Mouse (Mus musculus): Measurements from ENCODE around the gene Cyp8b1. TPM values are rescaled to one million over a fixed set of nuclear protein-coding genes. Genes with fewer than 3 reads are reported as not detected.

Cyp8b1 gene
- polyA plus RNA-seq, 1 experiment from 2014 or later, result not detected

GRCm38 (mm10) chr9:121908321-121908720 lies 7.8 kb downstream of the Cyp8b1 start:
- no peak overlapping the region for H3K4me2 ChIP-seq (ENCODE audit: low read length)
- 94% methylated on average over 17 of the region's 17 CpGs for WGBS
- no peak overlapping the region for H3K27ac ChIP-seq (ENCODE audit: low read length)
- no peaks in the 10 kb centered on the region for H3K4me1 ChIP-seq (ENCODE audit: control insufficient read depth, insufficient read depth, low read length)
- H3K27me3 ChIP-seq (ENCODE audit: control insufficient read depth, insufficient read depth, low read depth, low read length), result no peaks in the 10 kb centered on the region
- no peak overlapping the region for H3K9ac ChIP-seq (ENCODE audit: low read depth, low read length)
- no peak overlapping the region for H3K4me3 ChIP-seq (ENCODE audit: low read depth, low read length)
- no peaks in the 10 kb centered on the region for H3K36me3 ChIP-seq (ENCODE audit: control insufficient read depth, insufficient read depth, low read length)
- ATAC-seq, result no peak
- no peaks in the 10 kb centered on the region for H3K9me3 ChIP-seq (replicated peaks; ENCODE audit: control insufficient read depth, low read length, poor library complexity, severe bottlenecking)

DNA sequence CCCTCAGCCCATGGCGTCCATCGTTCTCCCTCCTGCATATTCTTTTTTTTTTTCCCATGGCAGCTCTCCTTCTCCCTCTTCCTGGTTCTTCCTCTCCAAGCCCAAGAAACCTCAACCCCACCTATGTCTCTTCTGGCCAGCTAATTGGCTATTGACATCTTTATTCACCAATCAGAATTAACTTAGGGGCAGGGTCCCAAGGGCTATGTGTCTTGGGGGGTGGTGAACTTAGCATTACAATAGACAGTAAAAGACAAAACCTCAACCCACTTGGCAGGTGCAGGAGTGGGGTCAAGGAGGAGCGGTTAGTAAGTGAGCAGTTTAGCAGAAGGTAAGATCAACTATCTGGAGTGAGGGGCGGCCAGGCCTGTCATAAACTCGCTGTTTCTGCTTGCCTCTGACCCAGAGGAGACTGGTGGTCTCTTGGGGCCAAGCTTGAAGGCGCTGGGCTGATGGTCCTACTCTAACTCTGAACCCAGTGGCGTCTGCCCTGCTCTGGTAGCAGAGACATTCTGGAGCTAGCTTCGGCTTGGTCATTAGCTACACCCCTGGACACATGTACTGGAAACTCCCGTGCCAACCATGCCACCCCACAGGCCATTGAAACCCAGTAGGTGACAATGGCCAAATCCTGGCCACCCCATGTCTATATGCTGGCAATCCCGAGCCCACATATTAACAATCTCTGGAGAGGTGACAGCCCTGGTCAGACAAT lies 8.6 kb downstream of the Cyp8b1 start:
- H3K4me1 ChIP-seq (ENCODE audit: control insufficient read depth, insufficient read depth, low read length), result no peaks in the 10 kb centered on the region
- no peaks in the 10 kb centered on the region for H3K9me3 ChIP-seq (replicated peaks; ENCODE audit: control insufficient read depth, low read length, poor library complexity, severe bottlenecking)
- no peak overlapping the region for H3K27ac ChIP-seq (ENCODE audit: low read length)
- no peak overlapping the region for H3K4me2 ChIP-seq (ENCODE audit: low read length)
- 73% methylated on average over 10 of the region's 10 CpGs for WGBS
- no peaks in the 10 kb centered on the region for H3K36me3 ChIP-seq (ENCODE audit: control insufficient read depth, insufficient read depth, low read length)
- H3K9ac ChIP-seq (ENCODE audit: low read depth, low read length), result no peak overlapping the region
- no peak for ATAC-seq
- no peak overlapping the region for H3K4me3 ChIP-seq (ENCODE audit: low read depth, low read length)
- H3K27me3 ChIP-seq (ENCODE audit: control insufficient read depth, insufficient read depth, low read depth, low read length), result no peaks in the 10 kb centered on the region

DNA sequence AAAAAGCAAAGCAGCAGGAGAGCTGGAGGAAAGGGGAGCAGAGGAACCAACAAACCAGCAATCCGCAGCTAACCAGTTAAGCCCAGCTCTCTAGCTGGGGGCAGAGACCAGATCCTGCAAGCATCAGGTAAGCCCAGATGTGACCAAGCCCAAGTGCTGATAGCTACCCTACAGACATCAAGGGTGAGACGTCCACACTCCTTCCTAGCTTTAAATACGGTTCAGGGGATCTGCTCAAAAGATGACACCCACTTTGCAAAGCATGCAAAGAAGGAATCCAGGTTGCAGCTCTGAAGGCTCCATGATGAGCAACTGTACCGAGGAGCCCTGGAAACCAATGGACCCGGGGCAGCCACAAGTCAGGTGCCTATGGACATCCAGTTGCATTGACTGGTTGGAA lies 9.6 kb downstream of the Cyp8b1 start:
- Histone ChIP-seq H3K27ac (ENCODE audit: low read length) (no peak overlapping the region), H3K9me3 (replicated peaks; ENCODE audit: control insufficient read depth, low read length, poor library complexity, severe bottlenecking) (no peaks in the 10 kb centered on the region), H3K9ac (ENCODE audit: low read depth, low read length) (no peak overlapping the region), H3K4me2 (ENCODE audit: low read length) (no peak overlapping the region), H3K36me3 (ENCODE audit: control insufficient read depth, insufficient read depth, low read length) (no peaks in the 10 kb centered on the region), H3K27me3 (ENCODE audit: control insufficient read depth, insufficient read depth, low read depth, low read length) (no peaks in the 10 kb centered on the region), H3K4me3 (ENCODE audit: low read depth, low read length) (no peak overlapping the region), H3K4me1 (ENCODE audit: control insufficient read depth, insufficient read depth, low read length) (no peaks in the 10 kb centered on the region)
- no peak for ATAC-seq
- 86% methylated on average over 5 of the region's 5 CpGs for WGBS

- Histone ChIP-seq H3K4me1 (ENCODE audit: control insufficient read depth, insufficient read depth, low read length) (no peaks in the 10 kb centered on the region), H3K27ac (ENCODE audit: low read length) (no peak overlapping the region), H3K4me2 (ENCODE audit: low read length) (no peak overlapping the region), H3K27me3 (ENCODE audit: control insufficient read depth, insufficient read depth, low read depth, low read length) (no peaks in the 10 kb centered on the region), H3K36me3 (ENCODE audit: control insufficient read depth, insufficient read depth, low read length) (no peaks in the 10 kb centered on the region), H3K9me3 (replicated peaks; ENCODE audit: control insufficient read depth, low read length, poor library complexity, severe bottlenecking) (no peaks in the 10 kb centered on the region), H3K4me3 (ENCODE audit: low read depth, low read length) (no peak overlapping the region), H3K9ac (ENCODE audit: low read depth, low read length) (no peak overlapping the region)
- 79% methylated on average over 4 of the region's 4 CpGs for WGBS
- no peak for ATAC-seq
Measured at GRCm38 (mm10) chr9:121905556-121906185, 10.4 kb downstream of the Cyp8b1 start.

- H3K4me2 ChIP-seq (ENCODE audit: low read length), result no peak overlapping the region
- no peak for ATAC-seq
- H3K9ac ChIP-seq (ENCODE audit: low read depth, low read length), result no peak overlapping the region
- no peaks in the 10 kb centered on the region for H3K9me3 ChIP-seq (replicated peaks; ENCODE audit: control insufficient read depth, low read length, poor library complexity, severe bottlenecking)
- no peaks in the 10 kb centered on the region for H3K4me1 ChIP-seq (ENCODE audit: control insufficient read depth, insufficient read depth, low read length)
- H3K4me3 ChIP-seq (ENCODE audit: low read depth, low read length), result no peak overlapping the region
- no peaks in the 10 kb centered on the region for H3K27me3 ChIP-seq (ENCODE audit: control insufficient read depth, insufficient read depth, low read depth, low read length)
- no peaks in the 10 kb centered on the region for H3K36me3 ChIP-seq (ENCODE audit: control insufficient read depth, insufficient read depth, low read length)
- no peak overlapping the region for H3K27ac ChIP-seq (ENCODE audit: low read length)
- 92% methylated on average over 7 of the region's 7 CpGs for WGBS
Measured at GRCm38 (mm10) chr9:121904946-121905345, 11.2 kb downstream of the Cyp8b1 start.

GRCm38 (mm10) chr9:121904319-121904718 lies 11.8 kb downstream of the Cyp8b1 start:
- no peak overlapping the region for H3K9ac ChIP-seq (ENCODE audit: low read depth, low read length)
- 89% methylated on average over 4 of the region's 4 CpGs for WGBS
- H3K36me3 ChIP-seq (ENCODE audit: control insufficient read depth, insufficient read depth, low read length), result no peaks in the 10 kb centered on the region
- H3K27ac ChIP-seq (ENCODE audit: low read length), result no peak overlapping the region
- no peaks in the 10 kb centered on the region for H3K9me3 ChIP-seq (replicated peaks; ENCODE audit: control insufficient read depth, low read length, poor library complexity, severe bottlenecking)
- no peaks in the 10 kb centered on the region for H3K4me1 ChIP-seq (ENCODE audit: control insufficient read depth, insufficient read depth, low read length)
- H3K4me3 ChIP-seq (ENCODE audit: low read depth, low read length), result no peak overlapping the region
- no peak overlapping the region for H3K4me2 ChIP-seq (ENCODE audit: low read length)
- H3K27me3 ChIP-seq (ENCODE audit: control insufficient read depth, insufficient read depth, low read depth, low read length), result no peaks in the 10 kb centered on the region
- no peak for ATAC-seq

- no peak overlapping the region for H3K9ac ChIP-seq (ENCODE audit: low read depth, low read length)
- H3K4me2 ChIP-seq (ENCODE audit: low read length), result no peak overlapping the region
- ATAC-seq, result no peak
- H3K9me3 ChIP-seq (replicated peaks; ENCODE audit: control insufficient read depth, low read length, poor library complexity, severe bottlenecking), result no peaks in the 10 kb centered on the region
- H3K27ac ChIP-seq (ENCODE audit: low read length), result no peak overlapping the region
- H3K27me3 ChIP-seq (ENCODE audit: control insufficient read depth, insufficient read depth, low read depth, low read length), result no peaks in the 10 kb centered on the region
- no peaks in the 10 kb centered on the region for H3K36me3 ChIP-seq (ENCODE audit: control insufficient read depth, insufficient read depth, low read length)
- H3K4me3 ChIP-seq (ENCODE audit: low read depth, low read length), result no peak overlapping the region
- 85% methylated on average over 8 of the region's 8 CpGs for WGBS
- no peaks in the 10 kb centered on the region for H3K4me1 ChIP-seq (ENCODE audit: control insufficient read depth, insufficient read depth, low read length)
Measured at GRCm38 (mm10) chr9:121903476-121904305, 12.4 kb downstream of the Cyp8b1 start.

DNA sequence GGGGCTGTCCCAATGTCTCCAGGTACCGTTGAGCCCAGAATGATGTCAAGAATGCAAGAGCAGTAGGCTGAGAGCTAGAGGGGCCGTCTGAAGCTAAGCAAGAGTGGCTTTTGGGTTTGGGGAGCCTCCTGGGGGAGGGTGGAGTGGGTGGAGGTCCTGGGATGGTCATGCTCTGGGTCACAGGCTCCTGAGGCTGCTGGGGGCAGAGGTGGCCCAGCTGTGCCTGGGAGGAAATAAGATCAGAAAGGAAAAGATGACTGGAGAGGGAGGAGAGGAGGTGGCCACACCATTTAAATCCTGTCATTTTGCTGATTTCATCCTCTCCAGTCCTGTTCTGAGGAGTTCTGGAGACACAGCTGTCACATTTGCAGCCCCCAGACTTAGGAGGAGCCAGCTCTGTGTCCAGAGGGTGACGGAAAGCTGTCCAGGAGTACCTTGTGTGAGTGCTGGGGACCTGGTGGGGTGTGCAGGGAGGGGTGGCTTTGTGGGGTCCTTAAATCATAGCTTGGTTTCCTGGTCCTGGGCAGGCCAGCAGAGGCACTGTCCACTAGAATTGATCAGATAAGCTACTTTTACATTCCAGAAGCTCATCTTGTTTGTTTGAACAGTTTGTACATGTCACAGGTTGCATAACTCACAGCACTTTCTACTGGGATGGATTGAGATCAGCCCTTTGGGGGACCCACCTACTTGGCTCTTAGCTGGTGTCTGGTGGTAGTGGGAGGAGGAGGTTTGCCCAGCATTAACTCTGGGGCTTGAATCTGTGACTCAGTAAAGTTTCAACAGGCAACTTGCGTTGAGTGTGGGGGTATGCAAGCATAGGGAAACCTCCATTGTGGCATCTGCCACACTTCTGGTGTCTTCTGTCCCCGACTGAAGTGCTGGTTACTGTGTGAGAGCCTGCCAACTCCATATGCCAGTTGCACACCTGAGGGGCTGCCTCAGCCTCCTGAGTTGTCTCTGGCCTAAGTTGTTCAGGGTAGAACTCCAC lies 14.1 kb downstream of the Cyp8b1 start:
- Histone ChIP-seq H3K36me3 (ENCODE audit: control insufficient read depth, insufficient read depth, low read length) (no peaks in the 10 kb centered on the region), H3K27me3 (ENCODE audit: control insufficient read depth, insufficient read depth, low read depth, low read length) (no peaks in the 10 kb centered on the region), H3K9me3 (replicated peaks; ENCODE audit: control insufficient read depth, low read length, poor library complexity, severe bottlenecking) (no peaks in the 10 kb centered on the region), H3K4me1 (ENCODE audit: control insufficient read depth, insufficient read depth, low read length) (no peaks in the 10 kb centered on the region), H3K27ac (ENCODE audit: low read length) (no peak overlapping the region), H3K4me2 (ENCODE audit: low read length) (no peak overlapping the region), H3K9ac (ENCODE audit: low read depth, low read length) (no peak overlapping the region), H3K4me3 (ENCODE audit: low read depth, low read length) (no peak overlapping the region)
- 82% methylated on average over 5 of the region's 5 CpGs for WGBS
- ATAC-seq, result no peak

All from midbrain, embryonic 16.5 days (tissue).